Mouse (Mus musculus): ENCODE results near the gene Erf. TPM values are rescaled to one million over a fixed set of nuclear protein-coding genes. Genes with fewer than 3 reads are reported as not detected.
A peak's percentile ranks its signal among the peaks of the same experiment; 100 is the strongest.

Erf gene
- total RNA-seq, 2 experiments from 2014 or later, result 15.8 to 16.9 TPM

GRCm38 (mm10) chr7:25281166-25281733 lies 30.7 kb upstream of the Erf start:
- DNase-seq, result no peak

- DNase-seq, result peak; percentile 77 to 89
Measured at GRCm38 (mm10) chr7:25279861-25280791, 29.6 kb upstream of the Erf start.

GRCm38 (mm10) chr7:25279076-25279860 lies 28.7 kb upstream of the Erf start:
- DNase-seq, result peak; percentile 93

GRCm38 (mm10) chr7:25278341-25279075 lies 27.9 kb upstream of the Erf start:
- DNase-seq, result peak; percentile 87 to 92

- DNase-seq, result no peak
Measured at GRCm38 (mm10) chr7:25277998-25278340, 27.4 kb upstream of the Erf start.

GRCm38 (mm10) chr7:25277405-25277804 lies 26.8 kb upstream of the Erf start:
- peak in 1 of 2 experiments; percentile 22 for DNase-seq

GRCm38 (mm10) chr7:25275555-25276298 lies 25.2 kb upstream of the Erf start:
- DNase-seq, result peak in 1 of 2 experiments; percentile 22

- no peak for DNase-seq
Measured at GRCm38 (mm10) chr7:25274996-25275395, 24.4 kb upstream of the Erf start.

GRCm38 (mm10) chr7:25274571-25274970 lies 24.0 kb upstream of the Erf start:
- no peak for DNase-seq

- DNase-seq, result peak in 1 of 2 experiments; percentile 7
Measured at GRCm38 (mm10) chr7:25273259-25274241, 23.0 kb upstream of the Erf start.

GRCm38 (mm10) chr7:25272445-25273258 lies 22.1 kb upstream of the Erf start:
- DNase-seq, result no peak

GRCm38 (mm10) chr7:25271651-25272444 lies 21.3 kb upstream of the Erf start:
- no peak for DNase-seq

- DNase-seq, result no peak
Measured at GRCm38 (mm10) chr7:25270652-25271633, 20.4 kb upstream of the Erf start.

GRCm38 (mm10) chr7:25269545-25270271 lies 19.1 kb upstream of the Erf start:
- peak in 1 of 2 experiments; percentile 42 for DNase-seq

- no peak for DNase-seq
Measured at GRCm38 (mm10) chr7:25269029-25269428, 18.5 kb upstream of the Erf start.

GRCm38 (mm10) chr7:25268588-25268987 lies 18.0 kb upstream of the Erf start:
- no peak for DNase-seq

All from heart, adult 18-20 months (tissue).